Mouse (Mus musculus) hindbrain, embryonic 15.5 days (tissue): Measurements from ENCODE around the gene C1ql1. TPM values are rescaled to one million over a fixed set of nuclear protein-coding genes. Genes with fewer than 3 reads are reported as not detected.
A peak's percentile ranks its signal among the peaks of the same experiment; 100 is the strongest.
"Not testable (repeated sequence)": the region's sequence is repeated elsewhere in the genome, so short reads cannot be mapped to it uniquely, and the experiment has no call there.

Experiments
- ATAC-seq: fragments of 200-750 bp; cut with Nextera tagmentation; 2 replicates; pipeline ENCODE4 v1.8.0; 2017; ENCODE audit warnings: low read depth, moderate number of reproducible peaks, moderate TSS enrichment; ENCODE audit not compliant: low FRiP score
- H3K27ac ChIP-seq: fragments of 300-500 bp; sonication (generic); replicated peaks from 2 replicates; pipeline ENCODE4 v1.5.1; 2015; ENCODE audit warnings: mild to moderate bottlenecking, inconsistent platforms
- H3K27me3 ChIP-seq: fragments of 300-500 bp; sonication (generic); 2 replicates; pipeline ENCODE4 v1.6.1; 2015; ENCODE audit warnings: control low read depth, inconsistent platforms
- H3K36me3 ChIP-seq: fragments of 300-500 bp; sonication (generic); 2 replicates; pipeline ENCODE4 v1.6.1; 2015; ENCODE audit warnings: control low read depth, inconsistent platforms
- H3K4me1 ChIP-seq: fragments of 300-500 bp; sonication (generic); replicated peaks from 2 replicates; pipeline ENCODE4 v1.6.1; 2015; ENCODE audit warnings: control low read depth, inconsistent platforms
- H3K4me2 ChIP-seq: fragments of 300-500 bp; sonication (generic); 2 replicates; pipeline ENCODE4 v1.6.1; 2015; ENCODE audit warnings: moderate library complexity, mild to moderate bottlenecking, inconsistent platforms
- H3K4me3 ChIP-seq: fragments of 300-500 bp; sonication (generic); 2 replicates; pipeline ENCODE4 v1.5.1; 2015; ENCODE audit warnings: mild to moderate bottlenecking, inconsistent platforms
- H3K9ac ChIP-seq: fragments of 300-500 bp; sonication (generic); 2 replicates; pipeline ENCODE4 v1.6.1; 2015; ENCODE audit warnings: inconsistent platforms
- H3K9me3 ChIP-seq: fragments of 300-500 bp; sonication (generic); 2 replicates; pipeline ENCODE4 v1.6.1; 2016; ENCODE audit warnings: control low read depth, inconsistent platforms
- WGBS: fragments of 180-500 bp; shearing (Covaris S2); methylation state at CpG from one replicate; pipeline ENCODE4 v1.1.7; 2015; 5-methylcytosine and 5-hydroxymethylcytosine counted together
- polyA plus RNA-seq: library from polyadenylated mRNA; unstranded; fragments of >200 nt; fragmentation: Nextera tagmentation; extraction: Ambion mirVana; gene quantifications from 2 replicates; pipeline ENCODE4 v1.2.1, GENCODE M21; 2015

The C1ql1 gene
- polyA plus RNA-seq, 1 experiment from 2014 or later = 11.1 TPM

GRCm38 (mm10) chr11:102978052-102978666 is 31.7 kb upstream of the C1ql1 start:
- Histone ChIP-seq H3K4me2 (no peak overlapping the region), H3K9ac (no peak overlapping the region), H3K9me3 (no peaks in the 10 kb centered on the region), H3K4me3 (no peak overlapping the region), H3K27ac (no peak overlapping the region), H3K4me1 (0 out of 2 replicates have a peak, but pooled peaks cover 4% of the 10 kb centered on the region), H3K36me3 (no peaks in the 10 kb centered on the region), H3K27me3 (peaks cover 4% of the 10 kb centered on the region; the same call in 1 of the 2 replicates)
- ATAC-seq = no peak
- 47% methylated on average over 6 of the region's 6 CpGs for WGBS

- not testable (repeated sequence) for H3K36me3 ChIP-seq, H3K9ac ChIP-seq, H3K4me1 ChIP-seq, H3K4me2 ChIP-seq, H3K4me3 ChIP-seq, ATAC-seq, H3K9me3 ChIP-seq, H3K27ac ChIP-seq, H3K27me3 ChIP-seq
- 87% methylated on average over 9 of the region's 9 CpGs for WGBS
Observed at GRCm38 (mm10) chr11:102975966-102976365, 29.5 kb upstream of the C1ql1 start.

GRCm38 (mm10) chr11:102972326-102972725 is 25.8 kb upstream of the C1ql1 start:
- no peak overlapping the region for H3K4me3 ChIP-seq
- ATAC-seq = no peak
- H3K27me3 ChIP-seq = peaks cover 13% of the 10 kb centered on the region; the same call in 1 of the 2 replicates
- H3K4me1 ChIP-seq = peaks cover 6% of the 10 kb centered on the region; the same call in 1 of the 2 replicates
- H3K4me2 ChIP-seq = no peak overlapping the region
- no peaks in the 10 kb centered on the region for H3K36me3 ChIP-seq
- H3K9me3 ChIP-seq = no peaks in the 10 kb centered on the region
- no peak overlapping the region for H3K27ac ChIP-seq
- H3K9ac ChIP-seq = no peak overlapping the region
- 59% methylated on average over 1 of the region's 1 CpGs for WGBS

- H3K4me2 ChIP-seq = no peak overlapping the region
- ATAC-seq = no peak
- peaks cover 17% of the 10 kb centered on the region; the same call in 1 of the 2 replicates for H3K27me3 ChIP-seq
- H3K36me3 ChIP-seq = no peaks in the 10 kb centered on the region
- no peak overlapping the region for H3K9ac ChIP-seq
- no peak overlapping the region for H3K27ac ChIP-seq
- WGBS = 33% methylated on average over 5 of the region's 5 CpGs
- H3K9me3 ChIP-seq = no peaks in the 10 kb centered on the region
- no peak overlapping the region for H3K4me3 ChIP-seq
- peaks cover 6% of the 10 kb centered on the region; the same call in 1 of the 2 replicates for H3K4me1 ChIP-seq
Observed at GRCm38 (mm10) chr11:102971604-102972003, 25.1 kb upstream of the C1ql1 start.

GRCm38 (mm10) chr11:102964547-102965091 is 18.1 kb upstream of the C1ql1 start:
- Histone ChIP-seq H3K27me3 (peaks cover 15% of the 10 kb centered on the region; the same call in 1 of the 2 replicates), H3K9me3 (no peaks in the 10 kb centered on the region), H3K4me2 (no peak overlapping the region), H3K27ac (0 out of 2 replicates have a peak overlapping the region, but pooled peaks have one; percentile 78), H3K36me3 (no peaks in the 10 kb centered on the region), H3K9ac (no peak overlapping the region), H3K4me1 (peaks cover 28% of the 10 kb centered on the region), H3K4me3 (no peak overlapping the region)
- peak; percentile 70; the same call in 1 of the 2 replicates for ATAC-seq
- WGBS = 61% methylated on average over 16 of the region's 16 CpGs

GRCm38 (mm10) chr11:102963855-102964546 is 17.5 kb upstream of the C1ql1 start:
- 18% methylated on average over 24 of the region's 24 CpGs for WGBS
- Histone ChIP-seq H3K4me2 (peak overlapping the region; percentile 44), H3K36me3 (no peaks in the 10 kb centered on the region), H3K4me1 (peaks cover 28% of the 10 kb centered on the region), H3K9ac (0 out of 2 replicates have a peak overlapping the region, but pooled peaks have one; percentile 5), H3K9me3 (no peaks in the 10 kb centered on the region), H3K27me3 (peaks cover 15% of the 10 kb centered on the region; the same call in 1 of the 2 replicates), H3K4me3 (no peak overlapping the region), H3K27ac (peak overlapping the region; percentile 78)
- peak; percentile 53; the same call in 1 of the 2 replicates for ATAC-seq

- Histone ChIP-seq H3K27me3 (peaks cover 14% of the 10 kb centered on the region; the same call in 1 of the 2 replicates), H3K4me1 (peaks cover 28% of the 10 kb centered on the region), H3K9ac (peak overlapping the region; percentile 5; the same call in 1 of the 2 replicates), H3K4me2 (peak overlapping the region; percentile 44), H3K4me3 (no peak overlapping the region), H3K36me3 (no peaks in the 10 kb centered on the region), H3K9me3 (no peaks in the 10 kb centered on the region), H3K27ac (peak overlapping the region; percentile 78)
- ATAC-seq = peak; percentile 51
- WGBS = 5% methylated on average over 16 of the region's 16 CpGs
Observed at GRCm38 (mm10) chr11:102963246-102963854, 16.9 kb upstream of the C1ql1 start.

GRCm38 (mm10) chr11:102962861-102963245 is 16.4 kb upstream of the C1ql1 start:
- WGBS = 18% methylated on average over 7 of the region's 7 CpGs
- H3K9ac ChIP-seq = no peak overlapping the region
- no peak for ATAC-seq
- H3K36me3 ChIP-seq = no peaks in the 10 kb centered on the region
- peak overlapping the region; percentile 78; the same call in 1 of the 2 replicates for H3K27ac ChIP-seq
- H3K4me3 ChIP-seq = no peak overlapping the region
- no peaks in the 10 kb centered on the region for H3K9me3 ChIP-seq
- H3K4me2 ChIP-seq = peak overlapping the region; percentile 44
- peaks cover 29% of the 10 kb centered on the region for H3K4me1 ChIP-seq
- H3K27me3 ChIP-seq = peaks cover 9% of the 10 kb centered on the region; the same call in 1 of the 2 replicates

GRCm38 (mm10) chr11:102961082-102961481 is 14.6 kb upstream of the C1ql1 start:
- Histone ChIP-seq H3K4me1 (peaks cover 44% of the 10 kb centered on the region), H3K4me3 (no peak overlapping the region), H3K4me2 (no peak overlapping the region), H3K9ac (no peak overlapping the region), H3K36me3 (no peaks in the 10 kb centered on the region), H3K9me3 (no peaks in the 10 kb centered on the region), H3K27me3 (no peaks in the 10 kb centered on the region), H3K27ac (no peak overlapping the region)
- 93% methylated on average over 4 of the region's 4 CpGs for WGBS
- no peak for ATAC-seq

- ATAC-seq = no peak
- H3K9me3 ChIP-seq = no peaks in the 10 kb centered on the region
- no peak overlapping the region for H3K4me2 ChIP-seq
- 90% methylated on average over 1 of the region's 1 CpGs for WGBS
- H3K27ac ChIP-seq = no peak overlapping the region
- no peaks in the 10 kb centered on the region for H3K36me3 ChIP-seq
- H3K27me3 ChIP-seq = no peaks in the 10 kb centered on the region; the same call in 1 of the 2 replicates
- no peak overlapping the region for H3K9ac ChIP-seq
- H3K4me3 ChIP-seq = no peak overlapping the region
- peaks cover 33% of the 10 kb centered on the region for H3K4me1 ChIP-seq
Observed at GRCm38 (mm10) chr11:102958870-102959269, 12.4 kb upstream of the C1ql1 start.

GRCm38 (mm10) chr11:102958431-102958830 is 11.9 kb upstream of the C1ql1 start:
- 74% methylated on average over 6 of the region's 6 CpGs for WGBS
- Histone ChIP-seq H3K4me1 (peaks cover 28% of the 10 kb centered on the region), H3K27ac (no peak overlapping the region), H3K4me2 (no peak overlapping the region), H3K9me3 (no peaks in the 10 kb centered on the region), H3K4me3 (no peak overlapping the region), H3K9ac (no peak overlapping the region), H3K27me3 (no peaks in the 10 kb centered on the region; the same call in 1 of the 2 replicates), H3K36me3 (no peaks in the 10 kb centered on the region)
- no peak for ATAC-seq
